Mouse (Mus musculus): ENCODE measurements around the gene Dennd6b. TPM values are rescaled to one million over a fixed set of nuclear protein-coding genes. Genes with fewer than 3 reads are reported as not detected.

Gene Dennd6b
- polyA plus RNA-seq, 1 experiment, result 6.6 TPM

GRCm38 (mm10) chr15:89182842-89183241, 13.5 kb downstream of the Dennd6b start:
- H3ac ChIP-seq (ENCODE audit: control insufficient read depth, insufficient read length), result no peak overlapping the region
- H3K79me2 ChIP-seq (ENCODE audit: control insufficient read depth, insufficient read depth), result peaks cover 22% of the 10 kb centered on the region
- no peak overlapping the region for H3K4me3 ChIP-seq
- TF ChIP-seq SRF (IDR thresholded peaks at IDR 0.05; ENCODE audit: control insufficient read depth, insufficient read length, low read depth) (no peak), USF1 (IDR thresholded peaks at IDR 0.05; ENCODE audit: low read depth) (no peak)
- H3K27me3 ChIP-seq (ENCODE audit: control insufficient read depth, insufficient read depth, insufficient read length), result no peaks in the 10 kb centered on the region
- H3K36me3 ChIP-seq (ENCODE audit: control insufficient read depth, insufficient read depth), result no peaks in the 10 kb centered on the region
- no peak overlapping the region for H3K4me2 ChIP-seq (ENCODE audit: low read depth)

- no peak for TF ChIP-seq E2F4 (IDR thresholded peaks at IDR 0.05; ENCODE audit: insufficient read depth)
- TF ChIP-seq MAX (IDR thresholded peaks at IDR 0.05; ENCODE audit: low read depth), result no peak
- TF ChIP-seq POLR2A (IDR thresholded peaks at IDR 0.05; ENCODE audit: insufficient read length, low read depth), result no peak
- TF ChIP-seq MYOD1 (IDR thresholded peaks at IDR 0.05; ENCODE audit: control insufficient read depth in 1 of 3, insufficient read length in 2 of 3, low read depth in 2 of 3), result no peak
- TF ChIP-seq TCF3 (IDR thresholded peaks at IDR 0.05; ENCODE audit: insufficient read length, low read depth), result no peak
- TF ChIP-seq MYOG (IDR thresholded peaks at IDR 0.05; ENCODE audit: control insufficient read depth in 1 of 3, insufficient read depth in 1 of 3, insufficient read length in 2 of 3, low read depth in 2 of 3), result no peak
- no peak for TF ChIP-seq CEBPB (IDR thresholded peaks at IDR 0.05; ENCODE audit: insufficient read depth, poor library complexity, severe bottlenecking)
- TF ChIP-seq REST (IDR thresholded peaks at IDR 0.05; ENCODE audit: insufficient read depth, insufficient read length), result no peak
- TF ChIP-seq POLR2AphosphoS2 (IDR thresholded peaks at IDR 0.05; ENCODE audit: insufficient read length, low read depth), result no peak
- no peak for TF ChIP-seq TCF12 (IDR thresholded peaks at IDR 0.05; ENCODE audit: insufficient read depth, poor library complexity, severe bottlenecking)
- no peak for TF ChIP-seq USF1 (IDR thresholded peaks at IDR 0.05; ENCODE audit: low read depth)
- no peak for TF ChIP-seq SRF (IDR thresholded peaks at IDR 0.05; ENCODE audit: control insufficient read depth, insufficient read length, low read depth)
- no peaks in the 10 kb centered on the region for H3K27me3 ChIP-seq (ENCODE audit: control insufficient read depth, insufficient read depth, insufficient read length)
- H3K4me3 ChIP-seq, result peak overlapping the region; percentile 65
- no peak overlapping the region for H3K4me2 ChIP-seq (ENCODE audit: low read depth)
- H3K36me3 ChIP-seq (ENCODE audit: control insufficient read depth, insufficient read depth), result no peaks in the 10 kb centered on the region
- no peak overlapping the region for H3ac ChIP-seq (ENCODE audit: control insufficient read depth, insufficient read length)
- H3K79me2 ChIP-seq (ENCODE audit: control insufficient read depth, insufficient read depth), result peaks cover 27% of the 10 kb centered on the region
Observed at GRCm38 (mm10) chr15:89182328-89182741, 14.0 kb downstream of the Dennd6b start.

- no peak overlapping the region for H3ac ChIP-seq (ENCODE audit: control insufficient read depth, insufficient read length)
- no peaks in the 10 kb centered on the region for H3K27me3 ChIP-seq (ENCODE audit: control insufficient read depth, insufficient read depth, insufficient read length)
- no peaks in the 10 kb centered on the region for H3K36me3 ChIP-seq (ENCODE audit: control insufficient read depth, insufficient read depth)
- peak overlapping the region; percentile 65 for H3K4me3 ChIP-seq
- H3K79me2 ChIP-seq (ENCODE audit: control insufficient read depth, insufficient read depth), result peaks cover 33% of the 10 kb centered on the region
- peak overlapping the region; percentile 79 for H3K4me2 ChIP-seq (ENCODE audit: low read depth)
- TF ChIP-seq REST (IDR thresholded peaks at IDR 0.05; ENCODE audit: insufficient read depth, insufficient read length) (no peak), POLR2AphosphoS2 (IDR thresholded peaks at IDR 0.05; ENCODE audit: insufficient read length, low read depth) (no peak), SRF (IDR thresholded peaks at IDR 0.05; ENCODE audit: control insufficient read depth, insufficient read length, low read depth) (no peak), TCF12 (IDR thresholded peaks at IDR 0.05; ENCODE audit: insufficient read depth, poor library complexity, severe bottlenecking) (no peak), TCF3 (IDR thresholded peaks at IDR 0.05; ENCODE audit: insufficient read length, low read depth) (no peak), POLR2A (IDR thresholded peaks at IDR 0.05; ENCODE audit: insufficient read length, low read depth) (no peak), USF1 (IDR thresholded peaks at IDR 0.05; ENCODE audit: low read depth) (no peak), E2F4 (IDR thresholded peaks at IDR 0.05; ENCODE audit: insufficient read depth) (no peak), MYOG (IDR thresholded peaks at IDR 0.05; ENCODE audit: control insufficient read depth in 1 of 3, insufficient read depth in 1 of 3, insufficient read length in 2 of 3, low read depth in 2 of 3) (no peak), CEBPB (IDR thresholded peaks at IDR 0.05; ENCODE audit: insufficient read depth, poor library complexity, severe bottlenecking) (no peak), MYOD1 (IDR thresholded peaks at IDR 0.05; ENCODE audit: control insufficient read depth in 1 of 3, insufficient read length in 2 of 3, low read depth in 2 of 3) (no peak), MAX (IDR thresholded peaks at IDR 0.05; ENCODE audit: low read depth) (no peak)
Observed at GRCm38 (mm10) chr15:89181561-89182270, 14.6 kb downstream of the Dennd6b start.

- H3K36me3 ChIP-seq (ENCODE audit: control insufficient read depth, insufficient read depth), result no peaks in the 10 kb centered on the region
- H3K79me2 ChIP-seq (ENCODE audit: control insufficient read depth, insufficient read depth), result peaks cover 43% of the 10 kb centered on the region
- TF ChIP-seq POLR2AphosphoS2 (IDR thresholded peaks at IDR 0.05; ENCODE audit: insufficient read length, low read depth) (peak; percentile 80), MAX (IDR thresholded peaks at IDR 0.05; ENCODE audit: low read depth) (no peak), USF1 (IDR thresholded peaks at IDR 0.05; ENCODE audit: low read depth) (no peak), CEBPB (IDR thresholded peaks at IDR 0.05; ENCODE audit: insufficient read depth, poor library complexity, severe bottlenecking) (no peak), TCF3 (IDR thresholded peaks at IDR 0.05; ENCODE audit: insufficient read length, low read depth) (no peak), MYOD1 (IDR thresholded peaks at IDR 0.05; ENCODE audit: control insufficient read depth in 1 of 3, insufficient read length in 2 of 3, low read depth in 2 of 3) (peak in 2 of 3 experiments; percentile 17 to 33), E2F4 (IDR thresholded peaks at IDR 0.05; ENCODE audit: insufficient read depth) (peak; percentile 39), REST (IDR thresholded peaks at IDR 0.05; ENCODE audit: insufficient read depth, insufficient read length) (no peak), POLR2A (IDR thresholded peaks at IDR 0.05; ENCODE audit: insufficient read length, low read depth) (peak; percentile 88), SRF (IDR thresholded peaks at IDR 0.05; ENCODE audit: control insufficient read depth, insufficient read length, low read depth) (peak; percentile 54), TCF12 (IDR thresholded peaks at IDR 0.05; ENCODE audit: insufficient read depth, poor library complexity, severe bottlenecking) (no peak), MYOG (IDR thresholded peaks at IDR 0.05; ENCODE audit: control insufficient read depth in 1 of 3, insufficient read depth in 1 of 3, insufficient read length in 2 of 3, low read depth in 2 of 3) (peak in 1 of 3 experiments; percentile 56)
- H3K4me2 ChIP-seq (ENCODE audit: low read depth), result peak within 1 kb of the TSS; percentile 96
- peak within 1 kb of the TSS; percentile 63 for H3ac ChIP-seq (ENCODE audit: control insufficient read depth, insufficient read length)
- peak within 1 kb of the TSS; percentile 65 for H3K4me3 ChIP-seq
- H3K27me3 ChIP-seq (ENCODE audit: control insufficient read depth, insufficient read depth, insufficient read length), result no peaks in the 10 kb centered on the region
Observed at GRCm38 (mm10) chr15:89180571-89181229, 15.6 kb downstream of the Dennd6b start, which contains the start of gene Plxnb2. Gene Plxnb2, minus strand, starts transcription at chr15:89180788.
